ENCODE assay signal across 22 mouse cellular contexts in genomic region chr1:178668907-178669306, GRCm38 (mm10).
DNase-seq lines count a peak whose midpoint lies in the region; ATAC-seq and TF ChIP-seq lines count a peak whose summit lies in the region.
"Had no signal": no experiment of that assay in that cellular context is flagged by ENCODE, and none has a peak within 500 bp of the region (broad histone marks: within the 10 kb centered on the region; RNA-seq: fewer than 3 reads in every experiment).

No protein-coding gene starts in this region.

- H3K4me2 ChIP-seq in kidney, embryonic 15.5 days = no peak overlapping the region
- H3K4me2 ChIP-seq: embryonic facial prominence, embryonic 12.5 days; heart, embryonic 15.5 days; hindbrain, embryonic 13.5 days had no signal

- WGBS in kidney, adult 2 months = 91% methylated on average over 4 of the region's 4 CpGs
- 73% methylated on average over 4 of the region's 4 CpGs for WGBS in kidney, embryonic 15.5 days

- no peak for TF ChIP-seq CTCF in kidney, adult 2 months (conservative IDR thresholded peaks at IDR 0.05; ENCODE audit: insufficient read depth, insufficient read length, low read depth, low read length)

- no peak overlapping the region for H3K9ac ChIP-seq in kidney, embryonic 15.5 days
- H3K9ac ChIP-seq: embryonic facial prominence, embryonic 12.5 days; forebrain, postnatal 0 days; heart, embryonic 15.5 days; hindbrain, embryonic 13.5 days had no signal

- H3K9me3 ChIP-seq in kidney, embryonic 15.5 days (replicated peaks) = no peaks in the 10 kb centered on the region
- H3K9me3 ChIP-seq: embryonic facial prominence, embryonic 12.5 days; heart, embryonic 15.5 days; hindbrain, embryonic 13.5 days had no signal

- ATAC-seq in kidney, embryonic 15.5 days (replicated peaks; ENCODE audit: low FRiP score) = peak; percentile 60; the same call in 1 of the 2 replicates
- ATAC-seq: activated CD4-positive, CD25-positive, alpha-beta regulatory T cell, adult 4 months; forebrain, postnatal 0 days; Patski had no signal

- H3K27ac ChIP-seq in kidney, adult 2 months (ENCODE audit: insufficient read depth, low read depth, low read length) = peak overlapping the region; percentile 80; the same call in 1 of the 2 replicates
- H3K27ac ChIP-seq in kidney, embryonic 15.5 days = peak overlapping the region; percentile 75
- H3K27ac ChIP-seq: embryonic facial prominence, embryonic 12.5 days; gastrocnemius, adult 2 months; heart, embryonic 15.5 days; hindbrain, embryonic 13.5 days had no signal

- DNase-seq in kidney, adult 2 months = peak; percentile 26
- no peak for DNase-seq in kidney, adult 18-20 months
- peak; percentile 19 for DNase-seq in kidney, adult 9 months
- DNase-seq in kidney, postnatal 14 days = peak; percentile 17
- DNase-seq in frontal cortex, postnatal 25 days (ENCODE audit: low spot score in 2 of 2) = no peak
- no peak for DNase-seq in lung, postnatal 14 days
- DNase-seq in layer of hippocampus, adult 11-12 months (ENCODE audit: low spot score) = no peak
- DNase-seq: adrenal gland, postnatal 14 days; cerebellum, adult 11-12 months; cerebellum, adult 9-10 months; cerebellum, postnatal 25 days; forebrain, postnatal 0 days; gastrocnemius, adult 2 months; gastrocnemius, postnatal 25 days; heart, postnatal 14 days had no signal

- no peaks in the 10 kb centered on the region for H3K36me3 ChIP-seq in kidney, adult 2 months (ENCODE audit: control insufficient read depth, insufficient read depth, low read length)
- no peaks in the 10 kb centered on the region for H3K36me3 ChIP-seq in kidney, embryonic 15.5 days
- H3K36me3 ChIP-seq: embryonic facial prominence, embryonic 12.5 days; heart, embryonic 15.5 days; hindbrain, embryonic 13.5 days had no signal

- no peaks in the 10 kb centered on the region for H3K27me3 ChIP-seq in kidney, adult 2 months (replicated peaks; ENCODE audit: control insufficient read depth, insufficient read depth, low read length)
- H3K27me3 ChIP-seq in kidney, embryonic 15.5 days = no peaks in the 10 kb centered on the region; the same call in 1 of the 2 replicates
- H3K27me3 ChIP-seq: CH12.LX; embryonic facial prominence, embryonic 12.5 days; heart, embryonic 15.5 days; hindbrain, embryonic 13.5 days; Patski had no signal

- no peaks in the 10 kb centered on the region for H3K4me1 ChIP-seq in kidney, adult 2 months (ENCODE audit: control insufficient read depth, insufficient read depth, low read length)
- 0 out of 2 replicates have a peak, but pooled peaks cover 6% of the 10 kb centered on the region for H3K4me1 ChIP-seq in kidney, embryonic 15.5 days

- H3K4me3 ChIP-seq in kidney, adult 2 months (ENCODE audit: insufficient read depth, low read depth, low read length) = no peak overlapping the region
- no peak overlapping the region for H3K4me3 ChIP-seq in kidney, embryonic 15.5 days (replicated peaks)
- H3K4me3 ChIP-seq: embryonic facial prominence, embryonic 12.5 days; gastrocnemius, adult 2 months; heart, embryonic 15.5 days; hindbrain, embryonic 13.5 days had no signal

- TF ChIP-seq POLR2A in kidney, adult 2 months (IDR thresholded peaks at IDR 0.05; ENCODE audit: low read depth, low read length) = no peak

Comparison
In these comparisons a context has a peak if more than half of its experiments do, and no peak if none do; other contexts are left out.
1. DNase-seq: peak in kidney, adult 2 months (single experiment), kidney, adult 9 months (single experiment) and kidney, postnatal 14 days (single experiment); none in kidney, adult 18-20 months (single experiment), frontal cortex, postnatal 25 days (0 of 2), lung, postnatal 14 days (single experiment) and layer of hippocampus, adult 11-12 months (single experiment).